Mouse (Mus musculus): ENCODE measurements around the gene Chn1.

The Chn1 gene

GRCm38 (mm10) chr2:73590106-73590505 is 185.0 kb downstream of the Chn1 start:
- DNase-seq (ENCODE audit: low spot score): no peak

- no peak for DNase-seq (ENCODE audit: low spot score)
Measured at GRCm38 (mm10) chr2:73588951-73589350, 186.2 kb downstream of the Chn1 start.

DNA sequence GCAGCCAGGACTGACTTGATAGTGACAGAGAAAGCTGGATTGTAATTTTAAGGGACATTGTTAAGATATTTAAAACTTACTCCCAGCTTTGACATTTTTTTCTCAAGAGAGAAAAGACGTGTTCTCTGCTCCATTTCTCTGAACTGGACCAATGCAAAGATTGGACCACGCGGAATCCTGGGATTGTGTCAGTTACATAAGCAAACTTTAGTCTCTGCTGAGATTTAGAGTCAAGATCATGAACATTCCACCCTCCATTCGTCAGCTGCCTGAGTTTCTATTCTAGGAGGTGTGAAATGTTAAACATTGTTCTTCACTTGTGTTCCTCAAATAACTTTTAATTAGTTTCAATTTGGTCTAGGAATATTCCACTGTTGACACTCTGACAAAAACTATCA is 188.0 kb downstream of the Chn1 start:
- no peak for DNase-seq (ENCODE audit: low spot score)

DNA sequence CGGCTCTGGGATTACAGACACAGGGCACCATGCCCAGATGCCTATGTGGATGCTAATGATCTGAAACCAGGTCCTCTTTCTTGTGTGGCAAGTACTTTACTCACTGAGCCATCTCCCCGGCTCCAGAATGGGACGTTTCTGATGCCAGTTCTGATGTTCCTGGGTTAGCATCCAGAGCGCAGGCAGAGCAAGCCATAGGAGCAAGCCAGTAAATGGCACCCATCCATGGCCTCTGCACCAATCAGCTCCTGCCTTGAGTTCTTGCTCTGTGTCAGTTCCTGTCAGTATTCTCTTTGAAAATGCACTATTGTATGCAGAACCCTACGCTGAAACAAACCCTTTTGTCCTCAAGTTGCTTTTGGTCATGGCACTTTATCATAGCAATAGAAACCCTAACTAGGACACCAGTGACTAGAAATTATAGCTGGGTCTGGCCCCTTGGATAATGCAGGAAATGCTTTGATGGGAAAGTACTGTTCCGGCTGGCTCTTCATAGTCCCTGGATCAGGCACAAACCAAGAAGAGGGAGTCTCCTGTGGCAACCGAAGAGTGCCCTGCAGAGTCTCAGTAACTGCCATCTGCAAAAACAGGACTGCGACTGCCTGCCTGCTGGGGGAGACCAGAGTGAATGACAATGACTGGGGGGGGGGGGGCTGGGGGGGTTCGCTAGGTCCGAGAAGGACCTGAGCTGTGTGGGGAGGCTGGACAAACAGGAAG is 188.6 kb downstream of the Chn1 start:
- no peak for DNase-seq (ENCODE audit: low spot score)

DNA sequence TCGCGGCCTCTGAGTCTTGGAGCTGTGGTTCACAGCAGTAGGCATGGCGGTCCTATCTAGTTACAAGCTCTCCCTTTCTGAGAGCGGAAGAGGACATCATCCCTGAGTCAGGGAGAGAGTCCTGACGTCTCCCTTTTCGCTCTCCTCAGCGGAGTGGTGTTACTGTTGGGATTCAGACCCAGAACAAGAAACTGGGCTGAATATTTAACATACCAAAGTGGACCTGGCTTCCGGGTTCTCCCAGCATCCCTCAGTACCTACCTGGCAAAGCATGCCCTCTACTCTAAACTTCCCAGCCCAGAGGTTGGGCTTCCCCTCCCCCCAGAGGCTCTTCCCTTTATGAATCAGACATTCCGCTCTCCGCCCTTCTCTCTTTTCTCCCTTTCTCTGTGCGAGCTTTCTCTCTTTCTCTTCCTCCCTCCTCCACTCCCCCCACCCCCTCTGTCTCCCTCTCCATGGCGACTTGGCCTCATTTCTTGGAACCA is 189.8 kb downstream of the Chn1 start:
- no peak for DNase-seq (ENCODE audit: low spot score)

DNA sequence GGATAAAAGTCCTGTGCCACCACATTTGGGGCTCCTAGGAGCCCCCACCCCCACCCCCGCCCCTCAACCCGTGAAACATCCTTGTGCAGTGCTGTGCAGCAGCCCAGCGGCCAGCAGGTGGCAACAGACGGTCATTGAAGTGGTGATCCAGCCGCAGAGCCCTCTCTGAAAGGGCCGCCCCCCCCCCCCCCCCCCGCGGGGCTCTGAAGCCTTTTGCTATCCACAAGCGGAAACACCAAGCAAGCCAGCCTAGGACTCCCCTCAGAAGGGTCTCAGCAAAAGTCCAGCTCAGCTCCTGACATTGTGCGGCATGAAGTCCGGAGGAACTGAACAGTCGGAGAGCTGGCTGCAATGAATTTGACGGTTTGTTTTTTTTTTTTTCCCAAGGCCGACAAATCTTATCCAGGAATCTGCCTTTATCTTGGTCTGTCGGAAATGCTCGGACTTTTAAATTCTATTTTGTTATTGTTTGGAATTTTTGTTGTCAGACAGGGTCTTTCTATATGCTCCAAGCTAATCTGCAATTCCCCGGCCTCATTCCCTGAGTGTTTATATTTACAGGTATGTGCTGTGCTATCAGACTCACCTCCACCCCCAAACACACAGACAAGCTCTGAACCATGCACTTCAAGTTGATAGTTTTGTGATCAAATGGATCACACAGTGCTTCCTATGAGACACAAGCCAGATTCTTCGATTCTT is 190.3 kb downstream of the Chn1 start:
- DNase-seq (ENCODE audit: low spot score): no peak

DNA sequence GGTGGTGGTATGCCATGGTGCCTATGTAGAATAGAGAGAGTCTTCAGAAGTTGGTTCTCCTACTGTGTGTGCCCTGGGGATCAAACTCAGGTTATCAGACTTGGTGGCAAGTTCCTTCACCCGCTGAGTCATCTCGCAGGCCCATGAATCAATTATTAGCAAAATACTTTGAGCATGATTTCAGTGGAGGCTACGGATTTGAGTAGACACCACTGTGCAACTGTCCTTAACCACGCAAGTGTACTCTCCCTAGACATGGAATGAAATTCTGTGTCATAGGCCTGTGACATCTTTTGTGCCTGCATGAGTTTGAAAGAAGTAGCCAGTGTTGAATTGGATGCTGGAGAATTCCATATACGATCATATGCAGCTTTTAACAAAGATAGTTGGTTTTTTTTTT is 194.4 kb downstream of the Chn1 start:
- DNase-seq (ENCODE audit: low spot score): no peak

- DNase-seq (ENCODE audit: low spot score): no peak
Measured at GRCm38 (mm10) chr2:73580166-73580565, 195.0 kb downstream of the Chn1 start, which contains the start of gene Chrna1. Gene Chrna1 (minus strand): TSS chr2:73580338.

DNA sequence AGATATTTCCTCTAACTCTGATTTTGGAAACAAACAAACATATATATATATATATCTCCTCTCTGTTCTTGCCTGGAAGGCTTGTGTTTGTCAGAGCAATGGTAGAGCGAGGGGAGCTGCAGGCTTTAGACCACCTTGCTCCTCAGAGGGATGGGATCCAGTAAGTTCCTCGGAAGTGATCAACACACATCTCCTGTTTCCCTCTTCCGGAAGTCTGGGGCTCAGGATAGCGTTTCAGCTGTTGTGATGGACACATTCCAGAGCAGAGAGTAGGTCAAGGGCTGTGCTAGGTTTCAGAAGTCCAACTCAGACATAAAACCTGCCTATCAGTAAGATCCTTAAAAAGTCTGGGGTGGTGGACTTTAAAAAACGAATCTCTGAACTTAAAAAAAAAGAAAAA is 196.0 kb downstream of the Chn1 start:
- DNase-seq (ENCODE audit: low spot score): no peak

- DNase-seq (ENCODE audit: low spot score): no peak
Measured at GRCm38 (mm10) chr2:73574418-73574817, 200.7 kb downstream of the Chn1 start.

DNA sequence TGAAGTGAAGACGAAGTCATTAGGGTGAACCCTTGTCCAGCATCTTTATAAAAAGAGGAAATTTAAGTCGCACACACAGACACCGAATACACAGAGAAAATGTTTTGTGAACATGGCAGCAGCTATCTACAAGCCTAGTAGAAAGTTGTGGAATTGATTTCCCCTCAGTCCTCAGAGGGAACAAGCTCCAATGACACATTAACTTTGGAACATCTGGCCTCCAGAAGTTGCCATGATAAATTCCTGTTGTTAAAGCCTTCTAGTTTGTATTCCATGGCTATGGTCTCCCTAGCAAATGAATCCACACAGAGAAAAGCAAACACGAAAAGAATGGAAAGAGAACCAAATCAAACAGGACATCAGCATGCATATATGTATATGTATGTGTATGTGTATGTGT is 201.6 kb downstream of the Chn1 start:
- no peak for DNase-seq (ENCODE audit: low spot score)

DNA sequence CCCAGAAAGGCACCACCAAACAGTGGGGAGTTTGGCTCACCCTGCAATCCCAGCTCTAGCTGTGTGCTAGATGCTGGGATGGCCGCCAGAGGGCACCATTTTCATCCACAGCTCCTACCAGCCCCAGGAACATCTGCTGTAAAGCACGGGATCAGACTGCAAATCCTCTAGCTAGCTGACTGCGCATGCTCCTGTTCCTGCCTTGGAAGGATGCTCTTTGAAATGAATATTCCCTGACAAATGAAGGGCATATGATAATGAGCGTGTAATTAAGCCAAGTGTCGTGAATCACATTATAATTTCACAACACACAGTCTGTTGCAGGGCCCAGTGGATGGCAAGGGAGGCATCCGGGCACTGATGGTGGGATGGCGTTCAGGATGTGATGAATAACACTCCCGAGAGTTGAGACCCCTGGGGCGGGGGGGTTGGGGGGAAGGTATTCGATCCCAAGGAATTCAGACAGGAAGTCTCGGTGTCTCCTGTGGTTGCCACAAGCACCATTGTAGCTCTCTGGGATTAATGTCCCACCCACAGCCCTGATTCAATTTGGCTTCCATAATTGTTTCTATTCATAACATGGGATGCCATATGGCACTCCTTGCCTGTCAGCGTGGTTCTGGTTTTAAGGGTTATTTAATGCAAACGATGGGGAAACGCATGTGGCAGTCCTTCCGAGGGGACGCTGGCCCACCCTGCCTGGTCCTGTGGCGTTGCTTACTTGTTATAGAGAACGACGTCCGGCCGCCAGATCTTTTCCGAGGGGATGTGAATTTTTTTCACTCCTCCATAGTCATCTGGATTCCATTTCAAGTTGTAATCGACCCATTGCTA is 202.4 kb downstream of the Chn1 start:
- peak; percentile 90 for DNase-seq (ENCODE audit: low spot score)

DNA sequence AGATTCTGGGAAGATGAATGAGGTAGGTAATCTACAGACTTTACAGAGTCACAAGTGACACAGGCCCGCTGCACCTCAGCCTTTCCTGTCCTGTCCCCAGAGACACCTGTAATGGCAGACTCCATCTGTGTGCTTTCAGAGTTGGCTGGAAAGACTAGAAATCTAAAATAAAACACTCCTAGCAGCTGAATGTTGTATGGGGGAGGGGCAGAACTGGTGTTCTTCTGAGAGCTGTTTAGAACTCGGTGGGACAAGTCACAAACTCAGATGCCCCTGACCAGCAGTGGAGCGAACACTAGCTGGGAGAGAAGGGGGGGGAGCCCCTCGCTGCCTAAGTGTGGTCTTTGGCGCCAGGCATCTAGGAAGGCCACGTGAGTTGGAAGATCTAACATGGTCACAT is 203.2 kb downstream of the Chn1 start:
- DNase-seq (ENCODE audit: low spot score): no peak

GRCm38 (mm10) chr2:73571304-73571703 is 203.8 kb downstream of the Chn1 start:
- no peak for DNase-seq (ENCODE audit: low spot score)

DNA sequence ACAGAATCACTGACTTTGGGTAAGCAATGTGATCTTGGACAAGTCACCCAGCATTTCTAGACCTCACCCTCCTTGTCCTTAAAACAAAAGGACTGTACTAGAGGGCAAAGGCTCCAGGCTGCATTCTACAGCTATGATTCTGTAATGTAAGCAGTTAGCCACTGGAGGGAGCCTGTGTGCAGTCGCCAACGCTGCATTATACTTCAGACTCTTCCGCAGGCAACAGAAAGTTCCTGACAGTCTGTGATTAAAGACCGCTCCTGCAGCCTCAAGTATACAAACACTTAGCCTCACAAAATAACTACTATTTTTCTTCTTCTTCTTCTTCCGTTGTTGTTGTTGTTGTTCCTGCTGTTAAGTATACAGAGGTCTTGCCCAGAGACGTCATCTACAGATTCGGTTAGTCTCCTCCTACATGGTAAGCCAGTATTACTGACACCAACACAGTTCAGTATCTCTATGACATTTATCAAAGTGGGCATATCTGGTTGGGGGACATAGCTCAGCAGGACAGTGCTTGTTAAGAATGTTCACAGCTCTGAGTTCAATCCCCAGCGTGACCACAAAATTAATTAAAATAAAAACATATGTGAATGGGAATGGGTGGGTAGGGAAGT is 208.0 kb downstream of the Chn1 start:
- no peak for DNase-seq (ENCODE audit: low spot score)

- DNase-seq (ENCODE audit: low spot score): no peak
Measured at GRCm38 (mm10) chr2:73566162-73566561, 209.0 kb downstream of the Chn1 start.

- no peak for DNase-seq (ENCODE audit: low spot score)
Measured at GRCm38 (mm10) chr2:73563690-73564089, 211.5 kb downstream of the Chn1 start.

DNA sequence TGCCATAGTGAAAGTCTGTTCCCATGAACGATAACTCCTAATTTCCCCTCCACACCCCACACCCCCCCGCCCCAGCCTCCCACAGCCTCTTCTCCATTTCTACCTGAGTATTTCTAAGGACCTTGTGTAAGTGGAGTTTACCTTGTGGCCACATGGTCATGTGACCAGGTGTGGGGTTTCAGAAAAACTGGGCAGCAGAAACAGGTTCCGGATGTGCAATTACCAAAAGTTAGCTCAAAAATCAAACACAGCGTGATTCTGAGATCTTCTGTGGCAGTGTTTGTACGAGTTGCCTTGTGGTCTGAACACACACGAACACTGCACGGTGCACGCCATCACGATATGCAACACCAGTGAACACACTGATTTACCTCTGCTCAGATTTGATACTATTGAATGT is 212.5 kb downstream of the Chn1 start:
- no peak for DNase-seq (ENCODE audit: low spot score)

DNA sequence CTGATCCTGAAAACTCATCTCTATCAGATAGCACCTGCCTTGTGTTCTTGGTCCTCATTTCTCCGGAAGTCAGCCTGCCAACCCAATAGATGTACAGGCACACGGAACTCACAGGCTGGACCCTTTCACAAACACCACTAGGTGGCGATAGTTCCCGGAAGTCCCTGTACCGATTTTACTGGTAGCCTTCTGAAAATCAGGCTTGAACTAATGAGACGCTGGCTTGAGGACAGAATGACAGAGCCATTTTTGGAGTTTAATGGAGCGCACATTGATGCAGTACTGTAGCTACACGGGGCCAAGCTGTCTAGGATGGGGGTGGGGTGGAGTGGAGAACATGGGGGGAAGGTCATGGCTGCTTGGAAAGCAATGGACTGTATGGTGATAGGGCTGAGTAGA is 213.5 kb downstream of the Chn1 start:
- no peak for DNase-seq (ENCODE audit: low spot score)

DNA sequence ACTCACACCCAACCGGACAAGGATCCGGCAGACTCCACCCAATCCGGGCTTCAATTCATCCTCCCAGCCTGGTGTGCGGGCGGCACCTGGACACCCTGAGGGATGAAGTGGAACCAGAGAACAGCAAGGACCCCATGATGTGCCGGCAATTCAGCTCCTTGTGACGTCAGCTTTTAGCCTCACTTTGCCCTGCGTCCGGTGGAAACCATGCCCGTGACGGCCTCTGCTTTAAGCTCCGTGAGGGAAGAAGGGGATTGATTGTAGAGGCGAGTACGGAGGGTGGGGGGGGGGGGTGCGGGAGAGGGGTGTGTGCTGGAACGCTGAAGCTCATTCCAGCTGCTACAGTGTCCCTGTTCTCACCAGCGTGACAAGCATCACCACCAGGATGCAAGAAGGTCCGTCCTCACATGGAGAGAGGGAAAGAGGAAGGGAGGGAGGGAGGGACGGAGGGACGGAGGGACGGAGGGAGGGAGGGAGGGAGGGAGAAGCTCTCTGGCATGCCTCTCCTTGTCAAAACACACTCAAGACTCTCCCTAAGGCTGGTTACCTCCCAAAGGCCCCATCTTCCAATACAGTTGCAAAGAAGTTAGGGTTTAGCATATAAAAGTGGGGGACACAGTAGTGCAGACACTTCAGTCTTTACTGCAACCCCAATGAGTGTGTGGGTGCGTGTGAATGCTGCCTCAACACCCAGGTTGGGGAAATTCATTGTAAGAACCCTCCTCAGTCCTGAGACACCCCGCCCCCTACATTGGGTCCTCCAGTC is 214.1 kb downstream of the Chn1 start:
- DNase-seq (ENCODE audit: low spot score): no peak
